Mouse (Mus musculus) gastrocnemius, postnatal 14 days (tissue): ENCODE data around the gene Serpinb9. TPM values are rescaled to one million over a fixed set of nuclear protein-coding genes. Genes with fewer than 3 reads are reported as not detected.
"Not testable (repeated sequence)": the region's sequence is repeated elsewhere in the genome, so short reads cannot be mapped to it uniquely, and the experiment has no call there.

Experiments
- DNase-seq: peaks from one replicate; pipeline ENCODE4 v3.0.0; 2021; ENCODE audit warnings: mixed read lengths
- intact Hi-C: fragments of 180-260 bp; cut with DNase I; formaldehyde crosslinking; loops from one replicate; pipeline ENCODE4 v1.15.1; 2025; ENCODE audit warnings: low total_unique reads
- long read RNA-seq, 2 experiments: library from polyadenylated mRNA; stranded (forward); transcript quantifications; one replicate each; pipeline ENCODE4 v2.0.0; 2021
- total RNA-seq, 2 experiments: library from RNA; stranded (reverse); gene quantifications; 2 replicates each; pipeline ENCODE4 v1.2.3; 2021

The Serpinb9 gene
- total RNA-seq, result 1 to 10 TPM; 2.5 to 2.7 TPM
- long read RNA-seq, experiment 1, partial matches to known transcripts, result 0 of 1 reads
- long read RNA-seq, experiment 1, other reads (novel, unspliced or antisense), result 0 of 1 reads
- long read RNA-seq, experiment 2, partial matches to known transcripts, result 1 of 3 reads
- long read RNA-seq, experiment 2, other reads (novel, unspliced or antisense), result 0 of 3 reads

GRCm38 (mm10) chr13:33002950-33003349, at the start of gene Serpinb9:
Serpinb9 (plus strand) TSS chr13:33003250.
- intact Hi-C loops, result no loop called here
- DNase-seq, result no peak

GRCm38 (mm10) chr13:32956537-32956936, 46.5 kb upstream of the Serpinb9 start:
- no peak for DNase-seq
- intact Hi-C loops, result no loop called here

GRCm38 (mm10) chr13:32957917-32958316, 45.1 kb upstream of the Serpinb9 start:
- no peak for DNase-seq

GRCm38 (mm10) chr13:32958521-32958920, 44.5 kb upstream of the Serpinb9 start:
- DNase-seq, intact Hi-C loops: not testable (repeated sequence)

More at GRCm38 (mm10) chr13:32957917-32958316, 45.1 kb upstream of the Serpinb9 start:
- intact Hi-C loops, result no loop called here

GRCm38 (mm10) chr13:32963990-32964753, 38.9 kb upstream of the Serpinb9 start:
- intact Hi-C loops, result loop anchor here (2.0 kb wide), 1 partner anchor 61 kb away; no protein-coding TSS in a partner anchor
- no peak for DNase-seq

- intact Hi-C loops, result loop anchor here (2.0 kb wide), 1 partner anchor 62 kb away; no protein-coding TSS in a partner anchor
- peak; percentile 9 for DNase-seq
Measured at GRCm38 (mm10) chr13:32964989-32965811, 37.9 kb upstream of the Serpinb9 start, which contains the start of gene Serpinb6b. Serpinb6b (plus strand) TSS chr13:32965209.

GRCm38 (mm10) chr13:32966116-32966515, 36.9 kb upstream of the Serpinb9 start:
- intact Hi-C loops, result no loop called here

GRCm38 (mm10) chr13:32967233-32967632, 35.8 kb upstream of the Serpinb9 start:
- intact Hi-C loops, result no loop called here
- DNase-seq, result no peak

More at GRCm38 (mm10) chr13:32966116-32966515, 36.9 kb upstream of the Serpinb9 start:
- no peak for DNase-seq

- intact Hi-C loops, result no loop called here
- no peak for DNase-seq
Measured at GRCm38 (mm10) chr13:32968353-32968984, 34.6 kb upstream of the Serpinb9 start.

- DNase-seq, result no peak
- intact Hi-C loops, result no loop called here
Measured at GRCm38 (mm10) chr13:32968996-32969640, 33.9 kb upstream of the Serpinb9 start.

GRCm38 (mm10) chr13:32969641-32970040, 33.4 kb upstream of the Serpinb9 start:
- no peak for DNase-seq
- intact Hi-C loops, result no loop called here

- intact Hi-C loops, result no loop called here
Measured at GRCm38 (mm10) chr13:32970776-32971175, 32.3 kb upstream of the Serpinb9 start.

GRCm38 (mm10) chr13:32974268-32974667, 28.8 kb upstream of the Serpinb9 start:
- DNase-seq, result no peak
- intact Hi-C loops, result no loop called here

More at GRCm38 (mm10) chr13:32970776-32971175, 32.3 kb upstream of the Serpinb9 start:
- DNase-seq, result no peak

GRCm38 (mm10) chr13:32974889-32975460, 28.1 kb upstream of the Serpinb9 start:
- no peak for DNase-seq
- intact Hi-C loops, result no loop called here

GRCm38 (mm10) chr13:32975710-32976109, 27.3 kb upstream of the Serpinb9 start:
- intact Hi-C loops, result no loop called here
- DNase-seq, result no peak

GRCm38 (mm10) chr13:32982556-32983042, 20.5 kb upstream of the Serpinb9 start:
- intact Hi-C loops, result no loop called here
- no peak for DNase-seq

GRCm38 (mm10) chr13:32986256-32986655, 16.8 kb upstream of the Serpinb9 start:
- DNase-seq, result no peak

GRCm38 (mm10) chr13:32993152-32993893, 9.7 kb upstream of the Serpinb9 start:
- no peak for DNase-seq
- intact Hi-C loops, result no loop called here

More at GRCm38 (mm10) chr13:32986256-32986655, 16.8 kb upstream of the Serpinb9 start:
- intact Hi-C loops, result no loop called here
